Mouse (Mus musculus) lung, adult 2 months (tissue): ENCODE results near the gene Snx9.

Source experiments
- CTCF ChIP-seq: fragments of 200-500 bp; IDR thresholded peaks from 2 replicates; pipeline ENCODE4 v1.5.1; 2011; ENCODE audit warnings: mild to moderate bottlenecking, low read length, control low read depth; ENCODE audit not compliant: insufficient read depth
- POLR2A ChIP-seq: fragments of 200-500 bp; IDR thresholded peaks from 2 replicates; pipeline ENCODE4 v1.6.1; 2011; ENCODE audit warnings: low read depth, mild to moderate bottlenecking, control low read depth, low read length, borderline replicate concordance; ENCODE audit errors: extremely low read depth

- TF ChIP-seq CTCF = no peak
- TF ChIP-seq POLR2A = no peak
These were observed 36.6 kb upstream of the Snx9 start for GRCm38 (mm10) chr17:5804370-5805150.
